Mouse (Mus musculus) hindbrain, embryonic 15.5 days (tissue): ENCODE measurements at regions not wholly inside any gene's neighbourhood (a gene's known extent, or its start where the extent isn't known, plus 50 kb on each side); places are given as distances from the start of the nearest gene placed in this dataset.

Source experiments
- ATAC-seq: fragments of 200-750 bp; cut with Nextera tagmentation; 2 replicates; pipeline ENCODE4 v1.8.0; 2017; ENCODE audit warnings: low read depth, moderate number of reproducible peaks, moderate TSS enrichment; ENCODE audit not compliant: low FRiP score
- H3K27ac ChIP-seq: fragments of 300-500 bp; sonication (generic); replicated peaks from 2 replicates; pipeline ENCODE4 v1.5.1; 2015; ENCODE audit warnings: mild to moderate bottlenecking, inconsistent platforms
- H3K27me3 ChIP-seq: fragments of 300-500 bp; sonication (generic); 2 replicates; pipeline ENCODE4 v1.6.1; 2015; ENCODE audit warnings: control low read depth, inconsistent platforms
- H3K36me3 ChIP-seq: fragments of 300-500 bp; sonication (generic); 2 replicates; pipeline ENCODE4 v1.6.1; 2015; ENCODE audit warnings: control low read depth, inconsistent platforms
- H3K4me1 ChIP-seq: fragments of 300-500 bp; sonication (generic); replicated peaks from 2 replicates; pipeline ENCODE4 v1.6.1; 2015; ENCODE audit warnings: control low read depth, inconsistent platforms
- H3K4me2 ChIP-seq: fragments of 300-500 bp; sonication (generic); 2 replicates; pipeline ENCODE4 v1.6.1; 2015; ENCODE audit warnings: moderate library complexity, mild to moderate bottlenecking, inconsistent platforms
- H3K4me3 ChIP-seq: fragments of 300-500 bp; sonication (generic); 2 replicates; pipeline ENCODE4 v1.5.1; 2015; ENCODE audit warnings: mild to moderate bottlenecking, inconsistent platforms
- H3K9ac ChIP-seq: fragments of 300-500 bp; sonication (generic); 2 replicates; pipeline ENCODE4 v1.6.1; 2015; ENCODE audit warnings: inconsistent platforms
- H3K9me3 ChIP-seq: fragments of 300-500 bp; sonication (generic); 2 replicates; pipeline ENCODE4 v1.6.1; 2016; ENCODE audit warnings: control low read depth, inconsistent platforms
- WGBS: fragments of 180-500 bp; shearing (Covaris S2); methylation state at CpG from one replicate; pipeline ENCODE4 v1.1.7; 2015; 5-methylcytosine and 5-hydroxymethylcytosine counted together

- WGBS, result 43% methylated on average over 3 of the region's 3 CpGs
- Histone ChIP-seq H3K4me2 (no peak overlapping the region), H3K4me1 (peaks cover 6% of the 10 kb centered on the region; the same call in 1 of the 2 replicates), H3K9ac (no peak overlapping the region), H3K27me3 (no peaks in the 10 kb centered on the region), H3K27ac (no peak overlapping the region), H3K36me3 (no peaks in the 10 kb centered on the region), H3K9me3 (no peaks in the 10 kb centered on the region), H3K4me3 (no peak overlapping the region)
- no peak for ATAC-seq
Observed at GRCm38 (mm10) chr13:78642443-78642729, 442.8 kb upstream of the Nr2f1 start.

- H3K27ac ChIP-seq, result no peak overlapping the region
- 59% methylated on average over 5 of the region's 5 CpGs for WGBS
- H3K4me2 ChIP-seq, result no peak overlapping the region
- no peak for ATAC-seq
- no peaks in the 10 kb centered on the region for H3K27me3 ChIP-seq
- no peak overlapping the region for H3K4me3 ChIP-seq
- peaks cover 6% of the 10 kb centered on the region; the same call in 1 of the 2 replicates for H3K4me1 ChIP-seq
- H3K9ac ChIP-seq, result no peak overlapping the region
- H3K36me3 ChIP-seq, result no peaks in the 10 kb centered on the region
- H3K9me3 ChIP-seq, result no peaks in the 10 kb centered on the region
Observed at GRCm38 (mm10) chr13:78641687-78642442, 442.3 kb upstream of the Nr2f1 start.

- no peak for ATAC-seq
- no peak overlapping the region for H3K4me2 ChIP-seq
- H3K4me1 ChIP-seq, result peaks cover 6% of the 10 kb centered on the region; the same call in 1 of the 2 replicates
- 82% methylated on average over 1 of the region's 1 CpGs for WGBS
- H3K36me3 ChIP-seq, result no peaks in the 10 kb centered on the region
- H3K9me3 ChIP-seq, result no peaks in the 10 kb centered on the region
- no peak overlapping the region for H3K9ac ChIP-seq
- H3K27ac ChIP-seq, result no peak overlapping the region
- no peak overlapping the region for H3K4me3 ChIP-seq
- H3K27me3 ChIP-seq, result no peaks in the 10 kb centered on the region
Observed at GRCm38 (mm10) chr13:78640340-78640739, 440.8 kb upstream of the Nr2f1 start.

GRCm38 (mm10) chr13:78638462-78638861 is 438.9 kb upstream of the Nr2f1 start:
- H3K9ac ChIP-seq, result no peak overlapping the region
- 91% methylated on average over 5 of the region's 5 CpGs for whole genome bisulfite sequencing
- H3K36me3 ChIP-seq, result no peaks in the 10 kb centered on the region
- no peaks in the 10 kb centered on the region for H3K9me3 ChIP-seq
- H3K4me3 ChIP-seq, result no peak overlapping the region
- ATAC-seq, result no peak
- H3K4me1 ChIP-seq, result peaks cover 6% of the 10 kb centered on the region; the same call in 1 of the 2 replicates
- H3K27ac ChIP-seq, result no peak overlapping the region
- no peak overlapping the region for H3K4me2 ChIP-seq
- H3K27me3 ChIP-seq, result no peaks in the 10 kb centered on the region

GRCm38 (mm10) chr13:78631609-78632008 is 432.1 kb upstream of the Nr2f1 start:
- no peaks in the 10 kb centered on the region for H3K27me3 ChIP-seq
- H3K36me3 ChIP-seq, result no peaks in the 10 kb centered on the region
- no peaks in the 10 kb centered on the region for H3K9me3 ChIP-seq
- H3K9ac ChIP-seq, result no peak overlapping the region
- H3K27ac ChIP-seq, result no peak overlapping the region
- H3K4me2 ChIP-seq, result no peak overlapping the region
- no peak for ATAC-seq
- H3K4me3 ChIP-seq, result no peak overlapping the region
- WGBS, result 94% methylated on average over 2 of the region's 2 CpGs
- peaks cover 4% of the 10 kb centered on the region; the same call in 1 of the 2 replicates for H3K4me1 ChIP-seq

GRCm38 (mm10) chr13:78629041-78629727 is 429.6 kb upstream of the Nr2f1 start:
- no peaks in the 10 kb centered on the region for H3K36me3 ChIP-seq
- H3K9me3 ChIP-seq, result no peaks in the 10 kb centered on the region
- H3K9ac ChIP-seq, result no peak overlapping the region
- no peak overlapping the region for H3K4me3 ChIP-seq
- H3K4me2 ChIP-seq, result no peak overlapping the region
- no peak overlapping the region for H3K27ac ChIP-seq
- WGBS, result 28% methylated on average over 10 of the region's 10 CpGs
- ATAC-seq, result peak; percentile 38; the same call in 1 of the 2 replicates
- H3K27me3 ChIP-seq, result no peaks in the 10 kb centered on the region
- H3K4me1 ChIP-seq, result peaks cover 4% of the 10 kb centered on the region; the same call in 1 of the 2 replicates

- H3K27ac ChIP-seq, result no peak overlapping the region
- no peaks in the 10 kb centered on the region for H3K27me3 ChIP-seq
- H3K36me3 ChIP-seq, result no peaks in the 10 kb centered on the region
- no peaks in the 10 kb centered on the region for H3K9me3 ChIP-seq
- ATAC-seq, result no peak
- WGBS, result 91% methylated on average over 2 of the region's 2 CpGs
- H3K4me2 ChIP-seq, result no peak overlapping the region
- H3K4me1 ChIP-seq, result no peaks in the 10 kb centered on the region
- no peak overlapping the region for H3K4me3 ChIP-seq
- no peak overlapping the region for H3K9ac ChIP-seq
Observed at GRCm38 (mm10) chr13:78623652-78624051, 424.1 kb upstream of the Nr2f1 start.

- H3K27ac ChIP-seq, result no peak overlapping the region
- no peak overlapping the region for H3K4me3 ChIP-seq
- H3K9me3 ChIP-seq, result no peaks in the 10 kb centered on the region
- H3K27me3 ChIP-seq, result no peaks in the 10 kb centered on the region
- no peak for ATAC-seq
- no peak overlapping the region for H3K4me2 ChIP-seq
- 88% methylated on average over 1 of the region's 1 CpGs for WGBS
- H3K36me3 ChIP-seq, result no peaks in the 10 kb centered on the region
- H3K4me1 ChIP-seq, result 0 out of 2 replicates have a peak, but pooled peaks cover 4% of the 10 kb centered on the region
- no peak overlapping the region for H3K9ac ChIP-seq
Observed at GRCm38 (mm10) chr13:78602861-78603211, 403.3 kb upstream of the Nr2f1 start.

GRCm38 (mm10) chr13:78602211-78602860 is 402.8 kb upstream of the Nr2f1 start:
- no peaks in the 10 kb centered on the region for H3K36me3 ChIP-seq
- ATAC-seq, result peak; percentile 81
- H3K27me3 ChIP-seq, result no peaks in the 10 kb centered on the region
- H3K27ac ChIP-seq, result no peak overlapping the region
- H3K9ac ChIP-seq, result no peak overlapping the region
- 0 out of 2 replicates have a peak, but pooled peaks cover 4% of the 10 kb centered on the region for H3K4me1 ChIP-seq
- no peak overlapping the region for H3K4me3 ChIP-seq
- 44% methylated on average over 6 of the region's 6 CpGs for WGBS
- no peaks in the 10 kb centered on the region for H3K9me3 ChIP-seq
- no peak overlapping the region for H3K4me2 ChIP-seq

GRCm38 (mm10) chr13:78580863-78581595 is 381.5 kb upstream of the Nr2f1 start:
- H3K27ac ChIP-seq, result 0 out of 2 replicates have a peak overlapping the region, but pooled peaks have one; percentile 40
- ATAC-seq, result peak; percentile 72
- no peak overlapping the region for H3K4me2 ChIP-seq
- peaks cover 9% of the 10 kb centered on the region for H3K4me1 ChIP-seq
- WGBS, result 12% methylated on average over 7 of the region's 7 CpGs
- no peak overlapping the region for H3K4me3 ChIP-seq
- H3K27me3 ChIP-seq, result no peaks in the 10 kb centered on the region
- H3K9me3 ChIP-seq, result no peaks in the 10 kb centered on the region
- H3K9ac ChIP-seq, result no peak overlapping the region
- H3K36me3 ChIP-seq, result no peaks in the 10 kb centered on the region

GRCm38 (mm10) chr13:78577497-78577896 is 377.9 kb upstream of the Nr2f1 start:
- H3K36me3 ChIP-seq, result no peaks in the 10 kb centered on the region
- H3K9me3 ChIP-seq, result no peaks in the 10 kb centered on the region
- H3K27ac ChIP-seq, result no peak overlapping the region
- H3K4me1 ChIP-seq, result peaks cover 9% of the 10 kb centered on the region
- WGBS, result 76% methylated on average over 1 of the region's 1 CpGs
- no peak for ATAC-seq
- no peak overlapping the region for H3K9ac ChIP-seq
- no peak overlapping the region for H3K4me3 ChIP-seq
- no peaks in the 10 kb centered on the region for H3K27me3 ChIP-seq
- H3K4me2 ChIP-seq, result no peak overlapping the region
